Comparison of ENCODE assay signal across 26 mouse cellular contexts in the genomic region with DNA sequence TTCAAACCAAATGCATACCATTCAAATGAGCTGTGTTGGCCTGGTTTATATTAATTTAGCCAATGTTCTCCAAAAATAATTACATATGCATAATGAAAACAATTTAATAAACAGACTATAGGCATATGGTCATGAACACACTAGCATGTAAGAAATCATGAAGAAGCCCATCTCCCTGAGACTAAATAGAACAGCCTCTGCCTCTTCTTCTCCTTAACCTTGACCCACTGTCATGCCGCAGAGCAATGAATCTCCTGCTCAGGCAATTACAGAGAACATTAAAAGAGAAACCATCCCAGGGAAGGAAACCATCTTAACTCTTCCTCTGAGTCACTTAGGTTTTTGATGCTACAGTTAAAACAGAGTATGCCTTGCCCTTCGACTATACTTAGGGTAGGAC.
DNase-seq lines count a peak whose midpoint lies in the region; ATAC-seq lines count a peak whose summit lies in the region.
"Had no signal": no experiment of that assay in that cellular context is flagged by ENCODE, and none has a peak within 500 bp of the region (broad histone marks: within the 10 kb centered on the region; RNA-seq: fewer than 3 reads in every experiment).

No protein-coding gene starts in this region.

- 0 out of 2 replicates have a peak overlapping the region, but pooled peaks have one; percentile 17 for H3K27ac ChIP-seq in embryonic facial prominence, embryonic 15.5 days (replicated peaks)
- no peak overlapping the region for H3K27ac ChIP-seq in embryonic facial prominence, embryonic 10.5 days (replicated peaks)
- peak overlapping the region; percentile 20; the same call in 1 of the 2 replicates for H3K27ac ChIP-seq in kidney, embryonic 15.5 days
- H3K27ac ChIP-seq in neural tube, embryonic 13.5 days (replicated peaks), result no peak overlapping the region
- H3K27ac ChIP-seq in stomach, embryonic 16.5 days (ENCODE audit: low read length), result peak overlapping the region; percentile 60
- H3K27ac ChIP-seq: forebrain, embryonic 15.5 days; hindbrain, embryonic 15.5 days; liver, embryonic 12.5 days; midbrain, embryonic 15.5 days had no signal

- no peak overlapping the region for H3K4me3 ChIP-seq in embryonic facial prominence, embryonic 15.5 days (replicated peaks)
- H3K4me3 ChIP-seq in embryonic facial prominence, embryonic 10.5 days, result no peak overlapping the region
- H3K4me3 ChIP-seq in kidney, embryonic 15.5 days (replicated peaks), result no peak overlapping the region
- H3K4me3 ChIP-seq in neural tube, embryonic 13.5 days, result no peak overlapping the region
- H3K4me3 ChIP-seq in stomach, embryonic 16.5 days (replicated peaks; ENCODE audit: low read length), result no peak overlapping the region
- H3K4me3 ChIP-seq: forebrain, embryonic 15.5 days; hindbrain, embryonic 15.5 days; limb, embryonic 12.5 days; liver, embryonic 12.5 days; megakaryocyte, embryonic 14.5 days; midbrain, embryonic 15.5 days had no signal

- ATAC-seq in embryonic facial prominence, embryonic 15.5 days (ENCODE audit: insufficient number of reproducible peaks, low FRiP score, low TSS enrichment, low read depth), result no peak
- ATAC-seq in kidney, embryonic 15.5 days (replicated peaks; ENCODE audit: low FRiP score), result peak; percentile 15; the same call in 1 of the 2 replicates
- ATAC-seq in neural tube, embryonic 13.5 days (ENCODE audit: low read depth), result peak; percentile 50
- no peak for ATAC-seq in stomach, embryonic 16.5 days (ENCODE audit: insufficient read depth, low FRiP score)
- ATAC-seq: CD4-positive, CD25-positive, alpha-beta regulatory T cell, adult 4 months; forebrain, embryonic 15.5 days; liver, embryonic 12.5 days; midbrain, embryonic 15.5 days had no signal

- peaks cover 7% of the 10 kb centered on the region for H3K4me1 ChIP-seq in embryonic facial prominence, embryonic 15.5 days
- 0 out of 2 replicates have a peak, but pooled peaks cover 8% of the 10 kb centered on the region for H3K4me1 ChIP-seq in embryonic facial prominence, embryonic 10.5 days
- H3K4me1 ChIP-seq in kidney, embryonic 15.5 days, result peaks cover 15% of the 10 kb centered on the region
- peaks cover 10% of the 10 kb centered on the region; the same call in 1 of the 2 replicates for H3K4me1 ChIP-seq in neural tube, embryonic 13.5 days (replicated peaks)
- peaks cover 14% of the 10 kb centered on the region; the same call in 1 of the 2 replicates for H3K4me1 ChIP-seq in stomach, embryonic 16.5 days (ENCODE audit: control insufficient read depth, insufficient read depth, low read length)
- H3K4me1 ChIP-seq: hindbrain, embryonic 15.5 days; midbrain, embryonic 15.5 days had no signal

- H3K4me2 ChIP-seq in embryonic facial prominence, embryonic 15.5 days (replicated peaks), result no peak overlapping the region
- no peak overlapping the region for H3K4me2 ChIP-seq in kidney, embryonic 15.5 days
- no peak overlapping the region for H3K4me2 ChIP-seq in neural tube, embryonic 13.5 days
- H3K4me2 ChIP-seq in stomach, embryonic 16.5 days (ENCODE audit: low read depth, low read length), result no peak overlapping the region
- H3K4me2 ChIP-seq: forebrain, embryonic 15.5 days; heart, embryonic 11.5 days; hindbrain, embryonic 15.5 days; limb, embryonic 12.5 days; liver, embryonic 12.5 days; midbrain, embryonic 15.5 days had no signal

- H3K9me3 ChIP-seq in embryonic facial prominence, embryonic 15.5 days (replicated peaks), result no peaks in the 10 kb centered on the region
- no peaks in the 10 kb centered on the region for H3K9me3 ChIP-seq in embryonic facial prominence, embryonic 10.5 days
- H3K9me3 ChIP-seq in kidney, embryonic 15.5 days (replicated peaks), result no peaks in the 10 kb centered on the region
- H3K9me3 ChIP-seq in neural tube, embryonic 13.5 days, result no peaks in the 10 kb centered on the region
- no peaks in the 10 kb centered on the region for H3K9me3 ChIP-seq in stomach, embryonic 16.5 days (replicated peaks; ENCODE audit: control insufficient read depth, low read length)
- H3K9me3 ChIP-seq: forebrain, embryonic 15.5 days; hindbrain, embryonic 15.5 days; limb, embryonic 12.5 days; liver, embryonic 12.5 days; megakaryocyte, embryonic 14.5 days; midbrain, embryonic 15.5 days had no signal

- H3K36me3 ChIP-seq in embryonic facial prominence, embryonic 15.5 days, result no peaks in the 10 kb centered on the region
- H3K36me3 ChIP-seq in embryonic facial prominence, embryonic 10.5 days (replicated peaks), result no peaks in the 10 kb centered on the region
- no peaks in the 10 kb centered on the region for H3K36me3 ChIP-seq in kidney, embryonic 15.5 days
- H3K36me3 ChIP-seq in neural tube, embryonic 13.5 days, result no peaks in the 10 kb centered on the region
- H3K36me3 ChIP-seq in stomach, embryonic 16.5 days (ENCODE audit: control insufficient read depth, insufficient read depth, low read length), result no peaks in the 10 kb centered on the region
- H3K36me3 ChIP-seq: forebrain, embryonic 15.5 days; hindbrain, embryonic 15.5 days; limb, embryonic 12.5 days; liver, embryonic 12.5 days; midbrain, embryonic 15.5 days had no signal

- H3K27me3 ChIP-seq in embryonic facial prominence, embryonic 15.5 days, result no peaks in the 10 kb centered on the region
- no peaks in the 10 kb centered on the region for H3K27me3 ChIP-seq in embryonic facial prominence, embryonic 10.5 days (replicated peaks; ENCODE audit: low read depth, poor library complexity, severe bottlenecking)
- no peaks in the 10 kb centered on the region for H3K27me3 ChIP-seq in kidney, embryonic 15.5 days
- no peaks in the 10 kb centered on the region for H3K27me3 ChIP-seq in neural tube, embryonic 13.5 days
- H3K27me3 ChIP-seq in stomach, embryonic 16.5 days (ENCODE audit: control insufficient read depth, insufficient read depth, low read length), result no peaks in the 10 kb centered on the region
- H3K27me3 ChIP-seq: forebrain, embryonic 15.5 days; hindbrain, embryonic 15.5 days; limb, embryonic 12.5 days; liver, embryonic 12.5 days; megakaryocyte, embryonic 14.5 days; midbrain, embryonic 15.5 days had no signal

- no peak overlapping the region for H3K9ac ChIP-seq in embryonic facial prominence, embryonic 15.5 days
- no peak overlapping the region for H3K9ac ChIP-seq in kidney, embryonic 15.5 days
- H3K9ac ChIP-seq in neural tube, embryonic 13.5 days, result no peak overlapping the region
- H3K9ac ChIP-seq in stomach, embryonic 16.5 days (ENCODE audit: low read length), result no peak overlapping the region
- H3K9ac ChIP-seq: forebrain, embryonic 15.5 days; hindbrain, embryonic 15.5 days; limb, embryonic 12.5 days; liver, embryonic 12.5 days; midbrain, embryonic 15.5 days had no signal

- DNase-seq in embryonic facial prominence, embryonic 10.5 days (ENCODE audit: low spot score), result no peak
- no peak for DNase-seq in kidney, adult 9 months
- no peak for DNase-seq in neural tube, embryonic 10.5 days (ENCODE audit: extremely low spot score, low spot score)
- no peak for DNase-seq in adrenal gland, adult 2 months
- DNase-seq: cerebellum, adult 11 months; cerebellum, postnatal 14 days; heart, postnatal 14 days; kidney, adult 11 months; kidney, postnatal 36 days; layer of hippocampus, postnatal 36 days; lung, adult 2 months; lung, postnatal 36 days; right cerebral cortex, postnatal 14 days; thymus, postnatal 25 days had no signal

- WGBS in embryonic facial prominence, embryonic 15.5 days, result 82% methylated on average over 2 of the region's 2 CpGs
- 92% methylated on average over 2 of the region's 2 CpGs for WGBS in embryonic facial prominence, embryonic 10.5 days
- WGBS in kidney, embryonic 15.5 days, result 45% methylated on average over 2 of the region's 2 CpGs
- 83% methylated on average over 2 of the region's 2 CpGs for WGBS in neural tube, embryonic 13.5 days
- WGBS in stomach, embryonic 16.5 days, result 72% methylated on average over 2 of the region's 2 CpGs

Comparison
In these comparisons a context has a peak if more than half of its experiments do, and no peak if none do; other contexts are left out.
1. H3K27ac ChIP-seq: peak in embryonic facial prominence, embryonic 15.5 days (single experiment), kidney, embryonic 15.5 days (single experiment) and stomach, embryonic 16.5 days (single experiment); none in embryonic facial prominence, embryonic 10.5 days (single experiment) and neural tube, embryonic 13.5 days (single experiment).
2. ATAC-seq: peak in kidney, embryonic 15.5 days (single experiment) and neural tube, embryonic 13.5 days (single experiment); none in embryonic facial prominence, embryonic 15.5 days (single experiment) and stomach, embryonic 16.5 days (single experiment).